Mouse (Mus musculus) urinary bladder, postnatal 14 days (tissue): ENCODE measurements around the gene Ccdc96.
A peak's percentile ranks its signal among the peaks of the same experiment; 100 is the strongest.

Source experiments
- DNase-seq: peaks from one replicate; pipeline ENCODE4 v3.0.0; 2021; ENCODE audit warnings: low spot score

Gene Ccdc96

GRCm38 (mm10) chr5:36484171-36484990, at the start of gene Ccdc96, which contains the start of gene Tada2b:
Gene Ccdc96 (plus strand): TSS chr5:36484588.
Gene Tada2b (minus strand): TSS chr5:36484285.
- DNase-seq: peak; percentile 97

DNA sequence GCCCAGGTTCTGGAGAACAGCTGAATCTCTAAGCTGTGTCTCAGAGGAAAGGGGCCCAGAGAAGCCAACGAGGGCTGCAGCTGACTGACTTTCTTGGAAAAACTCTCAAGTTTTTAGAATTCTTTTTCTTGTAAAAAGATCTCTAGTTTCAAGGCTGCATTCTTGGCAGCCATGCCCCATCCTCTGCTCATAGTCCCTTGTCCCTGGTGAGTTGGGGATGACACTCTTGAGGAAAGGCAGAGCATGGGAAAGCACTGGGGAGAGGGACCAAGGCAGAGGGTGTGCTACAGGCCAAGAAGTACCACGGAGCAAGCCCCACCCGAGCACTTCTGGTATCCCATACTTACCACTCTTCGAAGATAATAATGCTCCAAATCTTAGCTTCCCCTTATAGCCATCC, 47.5 kb upstream of the Ccdc96 start:
- no peak for DNase-seq

GRCm38 (mm10) chr5:36440741-36441140, 43.6 kb upstream of the Ccdc96 start:
- no peak for DNase-seq

- no peak for DNase-seq
Observed at GRCm38 (mm10) chr5:36444611-36445010, 39.8 kb upstream of the Ccdc96 start.

GRCm38 (mm10) chr5:36445028-36445427, 39.4 kb upstream of the Ccdc96 start:
- peak; percentile 72 for DNase-seq

DNA sequence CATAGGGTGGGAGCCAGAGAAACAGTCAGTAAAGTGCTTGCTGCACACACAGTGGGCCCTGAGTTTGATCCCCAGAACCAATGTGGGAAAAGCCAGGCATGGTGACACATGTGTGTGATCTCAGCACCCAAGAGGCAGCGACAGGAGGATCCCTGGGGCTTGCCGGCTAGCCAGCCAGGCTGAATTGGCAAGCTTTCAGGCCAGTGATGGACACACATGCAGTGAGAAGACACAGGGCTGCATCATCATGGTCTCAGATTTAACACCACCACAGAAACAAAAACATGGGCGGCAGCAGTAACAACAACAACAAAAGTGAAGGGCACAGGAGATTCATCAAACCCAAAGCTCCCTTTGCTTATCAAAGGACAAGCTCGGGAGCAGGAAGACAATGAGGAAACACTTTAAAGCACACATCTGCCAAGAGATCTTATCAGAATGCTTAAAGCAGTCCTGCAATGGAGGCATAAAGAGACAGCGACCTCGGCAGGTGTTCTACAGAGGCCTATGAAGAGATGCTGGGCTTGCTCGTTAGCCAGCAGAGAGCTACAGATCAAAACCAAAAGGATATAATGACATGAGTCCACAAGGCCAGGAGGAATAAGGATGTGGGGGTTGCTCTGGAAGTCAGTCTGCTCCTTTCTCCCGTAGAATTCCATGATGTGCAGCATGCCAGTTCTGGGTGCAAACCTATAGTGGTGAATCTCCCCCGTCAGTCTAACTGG, 38.1 kb upstream of the Ccdc96 start:
- no peak for DNase-seq

DNA sequence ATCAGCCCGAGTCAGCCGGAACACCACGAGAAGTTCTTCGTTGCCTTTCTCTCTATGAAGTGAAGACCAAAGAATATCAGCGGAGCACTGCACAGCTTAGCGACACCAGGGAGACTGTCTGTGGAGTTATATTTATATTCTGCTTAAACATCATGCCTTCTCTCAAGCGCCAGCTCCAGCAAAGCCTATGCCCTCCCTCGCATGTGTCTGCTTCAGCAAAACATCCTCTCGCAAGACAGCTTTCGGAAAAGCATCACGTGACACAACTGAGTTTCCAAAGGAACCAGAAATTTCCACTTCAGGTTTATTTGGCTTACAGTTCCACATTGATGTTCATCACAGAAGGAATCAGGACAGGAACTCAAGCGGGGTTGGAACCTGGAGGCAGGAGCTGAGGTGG, 36.5 kb upstream of the Ccdc96 start:
- DNase-seq: no peak

DNA sequence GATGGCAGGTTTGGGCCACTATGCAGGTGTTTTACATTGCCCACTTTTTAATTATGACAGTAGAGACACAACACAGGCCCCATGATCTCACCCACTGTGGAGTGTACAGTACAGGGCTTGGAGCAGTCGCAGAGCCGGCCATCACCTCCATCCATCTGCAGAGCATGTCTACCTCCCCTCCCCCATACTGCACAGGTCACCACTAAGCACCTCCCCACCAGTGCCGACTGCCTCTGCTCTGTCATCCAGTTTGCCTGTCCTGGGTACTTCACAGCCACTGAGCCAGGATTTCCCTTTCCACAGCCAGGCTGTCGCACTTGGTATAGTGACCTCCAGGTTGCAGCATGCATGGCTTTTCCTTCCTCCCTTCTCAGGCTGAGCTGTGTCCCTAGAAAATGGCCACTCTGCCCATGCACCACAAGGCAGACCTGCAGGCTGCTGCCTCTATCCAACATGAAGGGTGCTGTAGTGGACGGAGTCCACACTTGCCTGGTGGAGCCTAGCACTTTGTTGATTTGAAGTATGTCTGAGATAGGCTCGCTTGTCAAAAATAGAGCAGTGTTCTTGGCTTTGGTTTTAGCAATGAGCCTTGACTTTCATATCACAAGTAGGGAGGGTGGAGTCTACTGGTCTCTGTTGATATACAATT, 34.6 kb upstream of the Ccdc96 start:
- no peak for DNase-seq

DNA sequence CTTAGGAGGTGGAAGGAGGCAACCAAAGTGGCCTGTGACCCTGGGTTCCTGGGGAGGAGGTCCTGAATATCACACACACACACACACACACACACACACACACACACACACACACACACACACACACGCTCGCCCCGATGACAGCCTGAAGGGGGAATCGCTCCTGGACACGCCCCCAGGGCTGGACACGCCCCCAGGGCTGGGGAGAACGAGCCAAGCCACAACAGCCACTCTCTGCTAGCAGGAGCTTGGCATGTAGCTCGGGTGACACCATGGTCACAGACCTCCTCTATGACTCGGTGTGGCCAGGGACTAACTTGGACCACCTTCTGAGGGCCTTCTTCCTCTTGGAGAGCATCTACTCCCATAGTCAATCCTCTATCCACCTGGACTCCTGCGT, 33.3 kb upstream of the Ccdc96 start:
- no peak for DNase-seq

GRCm38 (mm10) chr5:36451872-36452389, 32.5 kb upstream of the Ccdc96 start:
- DNase-seq: no peak

GRCm38 (mm10) chr5:36452821-36453220, 31.6 kb upstream of the Ccdc96 start:
- DNase-seq: no peak

GRCm38 (mm10) chr5:36457706-36458105, 26.7 kb upstream of the Ccdc96 start:
- DNase-seq: no peak

GRCm38 (mm10) chr5:36458926-36459325, 25.5 kb upstream of the Ccdc96 start:
- peak; percentile 50 for DNase-seq

DNA sequence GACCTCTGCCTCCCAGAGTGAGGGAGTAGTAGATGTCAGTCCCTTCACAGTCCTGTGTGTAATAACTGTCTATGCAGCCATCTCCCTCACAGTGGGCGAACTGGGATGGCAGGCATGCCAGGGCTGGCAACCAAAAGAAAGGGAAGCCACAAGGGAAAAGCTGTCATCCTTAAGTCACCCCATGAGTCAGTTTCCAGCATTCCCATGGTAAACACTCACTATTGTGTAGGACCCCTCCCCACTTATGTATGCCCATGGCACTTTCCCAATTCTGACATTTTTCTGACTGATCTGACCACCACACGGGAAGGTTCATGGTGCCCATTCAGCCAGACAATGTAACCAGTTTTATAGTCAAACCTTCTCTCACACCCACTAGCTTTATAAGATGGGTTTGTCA, 23.7 kb upstream of the Ccdc96 start:
- DNase-seq: no peak

DNA sequence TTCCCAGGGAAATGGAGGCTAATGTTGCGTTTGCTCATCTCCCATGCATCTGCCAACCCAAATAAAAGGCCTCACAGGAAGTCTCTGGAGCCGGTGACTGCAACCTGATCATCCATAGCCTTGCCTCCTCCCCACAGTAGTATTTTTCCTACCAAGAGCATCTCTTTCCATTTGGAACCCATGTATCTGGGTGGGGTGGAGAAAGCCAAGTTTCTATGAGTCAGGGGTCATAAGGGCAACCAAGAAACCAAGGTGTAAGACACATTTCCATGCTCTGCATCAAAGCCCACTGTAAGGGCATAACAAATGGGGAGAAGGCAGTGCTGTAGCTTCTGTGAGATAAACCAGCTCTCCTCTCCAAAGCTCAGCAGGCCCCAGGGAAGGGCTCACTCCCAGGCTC, 23.2 kb upstream of the Ccdc96 start:
- no peak for DNase-seq

DNA sequence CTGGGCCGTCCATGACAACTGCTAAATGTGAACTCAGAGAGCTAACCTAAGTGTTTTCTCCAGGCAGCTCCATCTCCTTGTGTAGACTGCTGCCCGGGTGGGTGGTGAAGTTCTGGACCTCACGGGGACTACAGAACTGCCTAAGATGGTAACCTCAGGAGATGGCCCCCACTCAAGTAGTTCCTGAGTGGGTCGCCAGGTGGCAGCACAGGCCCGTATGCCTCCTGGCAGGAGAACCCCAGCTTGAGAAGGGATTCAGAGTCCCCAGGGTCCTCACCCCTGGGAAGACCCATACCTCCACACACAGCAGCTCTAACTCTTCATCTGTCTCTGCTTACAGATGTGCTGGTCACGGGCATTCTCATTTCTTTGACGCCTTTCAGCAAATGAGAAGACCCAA, 21.6 kb upstream of the Ccdc96 start:
- DNase-seq: peak; percentile 79

DNA sequence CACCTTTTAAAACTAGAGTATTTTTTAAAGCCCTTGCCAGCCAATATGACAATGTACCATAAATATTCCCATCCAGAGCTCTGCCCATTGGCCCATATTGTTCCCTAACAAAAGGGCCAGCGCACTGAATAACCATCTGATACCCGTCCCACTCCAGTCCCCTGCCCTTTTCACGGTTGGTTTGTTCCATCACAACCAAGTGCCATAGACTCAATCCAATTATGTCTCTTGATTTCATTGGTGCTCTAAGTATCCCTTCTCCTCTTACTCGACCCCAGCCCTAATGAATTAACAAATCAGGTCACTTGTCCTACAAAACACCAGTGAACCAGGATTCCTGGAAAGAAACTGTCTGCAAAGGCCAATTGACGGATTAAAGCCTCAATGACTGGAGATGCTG, 21.0 kb upstream of the Ccdc96 start:
- DNase-seq: no peak

DNA sequence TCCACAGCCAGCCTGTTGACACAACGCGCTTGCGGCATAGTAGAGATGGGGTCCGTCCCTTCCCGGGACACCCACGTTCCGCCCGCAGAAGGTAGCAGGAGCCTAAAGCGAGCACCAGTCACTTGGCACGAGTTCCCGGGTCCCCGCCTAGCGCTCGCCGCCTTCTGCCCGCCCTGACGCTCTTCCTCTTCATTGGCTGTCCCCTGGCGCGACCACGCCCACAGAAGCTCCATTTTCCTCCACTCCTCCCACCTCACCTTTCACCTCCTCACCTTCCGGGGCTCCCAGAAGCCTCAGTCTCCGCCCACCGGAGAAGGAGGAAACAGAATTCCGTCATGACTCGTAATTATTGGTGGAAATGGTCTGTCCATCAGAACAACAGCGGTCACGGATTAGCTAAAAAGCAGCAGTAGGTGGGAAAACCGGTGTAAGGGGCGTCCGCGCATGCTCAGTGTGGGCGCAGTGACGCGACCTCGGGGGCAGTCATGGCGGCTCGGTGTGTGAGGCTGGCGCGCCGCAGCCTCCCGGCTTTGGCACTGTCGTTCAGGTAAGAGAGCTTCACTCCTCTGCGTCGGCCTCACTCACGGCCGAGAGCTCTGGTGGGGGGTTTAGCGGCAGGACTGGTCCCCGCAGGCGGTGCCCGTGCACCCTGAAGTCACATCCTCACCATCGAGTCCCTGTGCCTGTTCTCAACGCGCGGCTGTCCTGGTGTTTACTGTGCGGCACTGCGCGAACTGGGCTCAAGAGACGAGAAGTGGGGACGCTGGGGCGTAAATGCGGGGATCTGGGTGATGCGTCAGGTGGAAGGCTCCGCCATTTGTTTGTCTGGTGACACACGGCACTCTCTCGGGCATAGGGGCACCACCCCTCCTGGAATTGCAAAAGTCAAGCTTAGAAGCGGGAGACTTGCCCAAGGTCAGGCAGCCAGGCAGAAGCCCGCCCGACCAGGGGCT, 19.4 kb upstream of the Ccdc96 start, which contains the start of gene Grpel1:
Gene Grpel1 (plus strand): TSS at position 290 of the 953 bp plus-strand sequence.
- DNase-seq: peak; percentile 99

DNA sequence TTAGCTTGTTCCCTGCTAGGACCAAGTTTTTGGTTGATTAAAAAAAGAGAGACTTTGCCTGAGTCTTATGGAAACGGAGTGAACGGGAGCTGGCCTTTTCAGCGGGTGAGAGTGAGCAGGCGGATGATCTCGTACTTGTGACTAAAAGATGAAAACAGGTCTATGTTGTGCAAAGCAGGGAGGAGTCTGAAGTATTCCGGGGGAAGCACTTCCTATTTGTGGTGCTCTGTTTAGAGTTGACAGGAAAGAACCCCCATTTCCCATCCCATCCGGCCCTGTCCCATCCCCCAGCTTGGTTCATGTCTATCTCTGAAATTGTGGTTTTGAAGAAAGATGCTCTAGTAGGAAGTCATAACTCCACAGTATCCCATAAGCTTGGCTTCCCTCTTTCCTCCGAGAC, 18.5 kb upstream of the Ccdc96 start:
- no peak for DNase-seq

GRCm38 (mm10) chr5:36471206-36471605, 13.2 kb upstream of the Ccdc96 start:
- no peak for DNase-seq

DNA sequence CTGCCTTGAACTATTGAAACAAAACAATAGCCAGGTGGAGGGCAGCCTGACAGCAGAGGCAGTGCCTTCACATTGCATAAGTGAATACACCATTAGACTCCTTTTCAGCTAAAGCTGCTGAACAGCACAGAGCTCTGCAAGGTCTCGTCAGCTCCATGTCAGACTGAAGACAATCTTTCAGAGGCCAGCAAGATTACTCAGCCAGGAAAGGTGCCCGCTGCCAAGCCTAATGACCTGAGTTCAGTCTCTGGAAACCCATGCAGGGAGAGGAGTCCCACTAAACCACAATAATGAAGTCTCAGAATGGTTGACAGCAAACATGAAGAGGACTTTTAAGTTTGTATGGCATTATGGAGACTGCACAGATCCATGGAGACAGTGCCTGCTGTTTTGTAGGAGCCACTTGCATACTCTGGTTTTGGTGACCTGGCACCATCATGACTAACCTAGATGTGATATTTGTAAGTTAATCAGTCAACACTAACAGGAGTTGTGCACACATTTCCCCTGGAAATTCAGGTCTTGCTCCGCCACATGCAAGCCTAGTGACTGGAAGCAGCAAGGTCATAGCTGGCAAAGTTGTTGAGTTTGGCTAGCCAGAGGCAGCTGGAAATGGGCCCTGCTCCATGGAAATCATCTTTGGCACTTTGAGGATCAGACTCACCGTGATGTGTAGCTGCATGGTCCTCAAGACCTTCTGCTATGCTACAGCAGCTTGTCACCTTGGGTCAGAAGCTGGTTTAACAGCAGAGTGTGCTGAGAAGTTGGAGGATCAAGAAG, 11.3 kb upstream of the Ccdc96 start:
- no peak for DNase-seq
